Mouse (Mus musculus) 416B (cell line): ENCODE measurements around the gene Ckap5.
"Not testable (repeated sequence)": the region's sequence is repeated elsewhere in the genome, so short reads cannot be mapped to it uniquely, and the experiment has no call there.

Experiments used
- DNase-seq: peaks from one replicate; pipeline ENCODE4 v3.0.0; 2011; ENCODE audit warnings: low read depth

The Ckap5 gene

GRCm38 (mm10) chr2:91526294-91527146, at the start of gene Ckap5:
Gene Ckap5 (plus strand): TSS chr2:91526762.
- DNase-seq = peak; percentile 94

- no peak for DNase-seq
Observed at GRCm38 (mm10) chr2:91476841-91477240, 49.7 kb upstream of the Ckap5 start.

DNA sequence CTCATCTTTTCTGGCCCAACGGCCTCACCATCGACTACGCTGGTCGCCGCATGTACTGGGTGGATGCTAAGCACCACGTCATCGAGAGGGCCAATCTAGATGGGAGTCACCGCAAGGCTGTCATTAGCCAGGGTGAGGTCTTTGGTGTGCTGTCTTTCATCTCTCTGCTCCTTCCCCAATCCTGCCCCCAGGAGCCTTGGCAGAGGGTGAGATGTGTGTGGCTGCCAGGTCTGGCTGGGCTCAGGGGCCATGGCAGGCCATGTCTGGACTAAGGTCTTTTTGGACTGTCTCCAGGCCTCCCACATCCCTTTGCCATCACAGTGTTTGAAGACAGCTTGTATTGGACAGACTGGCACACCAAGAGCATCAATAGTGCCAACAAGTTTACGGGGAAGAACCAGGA, 46.2 kb upstream of the Ckap5 start:
- no peak for DNase-seq

GRCm38 (mm10) chr2:91480805-91481514, 45.6 kb upstream of the Ckap5 start:
- DNase-seq = peak; percentile 76

DNA sequence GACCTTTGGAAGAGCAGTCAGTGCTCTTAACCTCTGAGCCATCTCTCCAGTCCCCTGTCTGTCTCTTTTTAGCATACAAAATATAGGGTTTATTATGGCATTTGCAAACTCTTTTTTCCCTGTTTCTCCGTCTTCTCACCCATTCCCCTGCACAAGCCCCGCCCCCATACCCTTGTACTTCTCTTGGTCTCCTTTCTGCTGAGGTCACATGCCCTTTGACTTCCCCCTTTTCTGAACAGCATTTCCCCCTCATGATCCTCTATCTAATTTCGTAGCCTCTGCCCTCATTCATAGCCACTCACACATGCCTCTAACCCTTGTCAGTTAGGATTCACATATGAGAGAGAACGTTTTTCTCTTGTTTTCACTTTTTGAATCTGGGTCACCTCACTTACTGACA, 41.9 kb upstream of the Ckap5 start:
- peak; percentile 37 for DNase-seq

DNA sequence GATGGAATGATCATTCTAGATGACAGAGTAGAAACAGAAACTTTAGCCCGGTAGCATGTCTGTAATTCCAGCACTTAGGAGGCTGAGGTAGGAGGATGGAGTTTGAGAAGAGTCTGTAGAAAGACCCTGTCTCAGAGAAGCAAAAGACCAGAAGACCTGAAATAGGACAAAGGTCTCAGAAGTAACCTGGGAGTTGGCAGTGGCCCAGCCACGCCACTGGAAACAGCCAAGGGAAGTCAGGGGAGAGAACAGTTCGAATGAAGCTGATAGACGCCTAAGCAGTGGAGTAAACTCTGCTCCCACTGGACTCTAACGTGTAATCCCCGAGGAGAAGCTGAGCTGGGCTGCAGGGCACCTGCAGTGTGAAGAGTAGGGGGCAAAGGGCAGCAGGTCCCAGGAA, 41.3 kb upstream of the Ckap5 start:
- DNase-seq = no peak

DNA sequence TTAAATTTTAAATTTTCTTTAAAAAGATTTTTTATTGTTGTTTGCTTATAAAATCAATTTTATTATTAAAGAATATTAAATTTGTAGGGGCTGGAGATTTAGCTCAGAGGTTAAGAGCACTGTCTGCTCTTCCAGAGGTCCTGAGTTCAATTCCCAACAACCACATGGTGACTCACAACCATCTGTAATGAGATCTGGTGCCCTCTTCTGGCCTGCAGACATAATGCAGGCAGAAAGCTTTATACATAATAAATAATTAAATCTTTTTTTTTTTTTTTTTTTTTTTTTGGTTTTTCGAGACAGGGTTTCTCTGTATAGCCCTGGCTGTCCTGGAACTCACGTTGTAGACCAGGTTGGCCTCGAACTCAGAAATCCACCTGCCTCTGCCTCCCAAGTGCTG, 39.3 kb upstream of the Ckap5 start:
- DNase-seq = not testable (repeated sequence)

GRCm38 (mm10) chr2:91492071-91492635, 34.4 kb upstream of the Ckap5 start:
- no peak for DNase-seq

GRCm38 (mm10) chr2:91493981-91494380, 32.6 kb upstream of the Ckap5 start:
- no peak for DNase-seq

DNA sequence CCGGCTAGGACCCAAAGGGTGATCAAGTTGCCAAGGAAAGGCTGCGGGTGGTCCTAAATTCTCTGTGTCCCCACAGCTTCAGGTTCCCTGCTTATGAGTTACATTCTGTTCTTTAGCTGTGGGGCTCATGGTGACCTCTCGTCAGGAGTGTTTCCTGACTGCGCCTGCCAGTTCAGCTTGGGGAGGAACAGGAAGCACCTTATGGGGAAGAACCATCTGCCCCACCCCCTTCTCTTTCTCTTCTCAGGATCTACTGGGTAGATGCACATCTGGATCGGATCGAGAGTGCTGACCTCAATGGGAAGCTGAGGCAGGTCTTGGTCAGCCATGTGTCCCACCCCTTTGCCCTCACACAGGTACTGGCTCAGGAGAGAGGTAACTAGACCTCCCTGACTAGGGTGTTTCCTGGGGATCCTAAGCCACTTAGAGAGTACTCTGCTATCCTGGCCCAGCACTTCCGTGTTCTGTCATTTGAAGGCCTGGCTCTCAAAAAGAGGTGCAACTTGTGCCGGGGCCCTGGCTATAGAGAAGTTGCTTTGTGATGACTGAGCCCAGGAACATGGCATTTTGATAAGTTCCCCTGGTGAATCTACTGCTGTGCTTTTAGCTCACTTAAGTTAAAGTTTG, 28.4 kb upstream of the Ckap5 start:
- DNase-seq = peak; percentile 41

DNA sequence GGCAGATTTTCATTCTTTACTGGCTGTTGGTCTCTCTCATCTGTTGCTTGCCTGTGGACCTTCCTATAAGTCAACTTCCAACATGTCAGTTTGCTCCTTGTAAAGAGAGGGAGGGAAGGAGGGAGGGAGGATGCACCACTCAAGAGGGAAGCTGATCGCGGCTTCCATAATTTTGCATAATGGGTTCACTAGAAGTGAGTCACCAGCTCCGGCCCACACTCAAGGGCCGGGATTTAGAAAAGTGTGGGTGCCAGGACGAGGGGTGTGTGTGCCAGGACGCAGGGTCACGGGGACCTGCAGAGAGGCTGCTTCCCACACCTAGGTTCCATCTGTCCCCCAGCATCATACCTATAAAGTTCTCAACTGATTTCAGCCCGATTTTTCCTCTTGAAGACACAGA, 18.5 kb upstream of the Ckap5 start:
- no peak for DNase-seq

DNA sequence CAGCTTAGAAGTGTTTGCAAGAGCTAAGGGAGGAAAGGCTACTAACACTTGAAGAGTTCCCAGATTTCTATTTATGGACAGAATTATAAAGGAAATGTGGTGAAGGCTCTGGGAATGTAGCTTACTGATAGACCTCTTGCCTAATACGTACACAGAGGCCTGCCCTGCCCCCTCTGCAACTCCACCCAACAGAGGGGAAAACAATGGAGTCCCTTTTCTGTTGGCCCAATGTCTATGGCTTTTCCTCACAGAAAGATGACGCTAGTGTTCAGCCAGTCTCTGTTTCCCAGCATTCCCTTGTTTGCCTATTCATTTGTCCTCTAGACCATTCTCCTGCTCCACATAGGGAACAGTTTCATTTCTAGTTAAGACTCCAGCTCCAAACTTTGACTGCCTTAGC, 9.4 kb upstream of the Ckap5 start:
- DNase-seq = peak; percentile 16

DNA sequence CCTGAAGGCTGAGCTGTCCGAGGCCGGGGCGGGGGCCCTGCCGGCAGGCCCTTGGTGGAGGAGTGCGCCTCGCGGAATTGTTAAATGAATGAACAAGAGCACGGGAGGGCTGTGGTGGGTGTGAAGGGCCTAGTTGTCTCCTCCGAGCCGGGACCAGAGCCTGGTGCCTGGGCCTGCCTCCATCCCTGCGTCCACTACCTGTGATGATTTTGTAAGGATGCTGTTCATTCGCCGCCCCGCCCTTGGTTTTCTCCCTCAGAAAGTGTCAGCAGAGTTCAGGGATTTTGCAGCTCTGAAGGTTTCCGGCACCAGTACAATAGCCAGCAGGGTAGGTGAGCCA, 555 bp downstream of the Ckap5 start:
- DNase-seq = peak; percentile 58

- DNase-seq = no peak
Observed at GRCm38 (mm10) chr2:91537588-91538205, 11.1 kb downstream of the Ckap5 start.

GRCm38 (mm10) chr2:91568125-91568524, 41.6 kb downstream of the Ckap5 start:
- peak; percentile 42 for DNase-seq

DNA sequence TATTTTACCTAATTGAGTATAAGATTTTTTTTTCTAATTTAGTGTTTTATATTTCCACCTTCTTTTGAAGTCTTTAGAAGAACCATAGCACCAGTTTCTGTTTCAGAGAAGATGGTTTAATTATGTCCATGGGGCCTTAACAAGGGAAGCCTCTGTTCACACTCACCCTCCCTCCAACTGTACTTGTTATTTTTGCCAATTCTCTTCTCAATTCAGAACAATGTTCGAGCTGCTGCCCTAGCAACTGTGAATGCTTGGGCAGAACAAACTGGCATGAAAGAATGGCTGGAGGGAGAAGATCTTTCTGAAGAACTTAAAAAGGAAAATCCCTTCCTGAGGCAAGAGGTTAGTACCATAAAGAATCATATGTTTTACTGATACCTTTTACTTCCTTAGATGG, 54.3 kb downstream of the Ckap5 start:
- DNase-seq = no peak

GRCm38 (mm10) chr2:91586242-91586641, 59.7 kb downstream of the Ckap5 start:
- DNase-seq = no peak

- no peak for DNase-seq
Observed at GRCm38 (mm10) chr2:91600475-91600874, 73.9 kb downstream of the Ckap5 start.

- peak; percentile 55 for DNase-seq
Observed at GRCm38 (mm10) chr2:91602389-91602788, 75.8 kb downstream of the Ckap5 start.

DNA sequence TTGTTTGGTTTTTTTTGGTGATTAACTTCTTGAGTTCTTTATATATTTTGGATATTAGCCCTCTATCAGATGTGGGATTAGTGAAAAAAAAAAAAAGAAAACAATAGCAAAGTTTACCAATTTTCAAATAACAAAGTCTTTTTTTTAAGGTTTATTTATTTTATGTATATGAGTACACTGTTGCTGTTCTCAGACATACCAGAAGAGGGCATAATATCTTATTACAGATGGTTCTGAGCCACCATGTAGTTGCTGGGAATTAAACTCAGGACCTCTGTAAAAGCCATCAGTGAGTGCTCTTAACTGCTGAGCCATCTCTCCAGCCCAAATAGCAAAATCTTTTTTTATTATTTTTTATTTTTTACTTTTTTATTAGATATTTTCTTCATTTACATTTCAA, 82.8 kb downstream of the Ckap5 start:
- peak; percentile 17 for DNase-seq

GRCm38 (mm10) chr2:91622356-91622755, 95.8 kb downstream of the Ckap5 start:
- DNase-seq = no peak

GRCm38 (mm10) chr2:91623366-91623765, 96.8 kb downstream of the Ckap5 start:
- DNase-seq = not testable (repeated sequence)
